In the genomic region with DNA sequence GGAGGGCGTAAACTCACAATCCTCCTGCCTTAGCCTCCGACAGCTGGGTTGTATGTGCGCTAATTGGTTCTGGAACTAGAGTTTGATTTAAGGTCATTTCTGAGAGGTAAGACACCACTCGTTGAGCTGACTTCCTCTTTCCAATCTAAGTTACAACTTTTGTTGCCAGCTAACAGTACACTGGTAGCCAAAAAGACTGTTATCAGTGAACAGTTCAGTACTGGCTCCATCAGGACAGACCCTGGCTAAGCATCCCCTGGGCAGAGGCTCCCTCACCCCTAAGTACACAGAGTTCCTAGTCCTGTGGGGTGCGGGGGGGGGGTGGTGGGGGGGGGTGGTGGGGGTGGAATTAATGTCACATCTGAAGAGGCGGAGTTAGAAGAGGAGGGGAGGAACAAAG, we compare ENCODE assay signal across 30 mouse cellular contexts. TPM values are rescaled to one million over a fixed set of nuclear protein-coding genes. Genes with fewer than 3 reads are reported as not detected.
A peak's percentile ranks its signal among the peaks of the same experiment; 100 is the strongest.
DNase-seq lines count a peak whose midpoint lies in the region; ATAC-seq lines count a peak whose summit lies in the region.
"Had no signal": no experiment of that assay in that cellular context is flagged by ENCODE, and none has a peak within 500 bp of the region (broad histone marks: within the 10 kb centered on the region; RNA-seq: fewer than 3 reads in every experiment).

No protein-coding gene starts in this region.

- H3K27ac ChIP-seq in hindbrain, embryonic 10.5 days, result peak overlapping the region; percentile 31; the same call in 1 of the 2 replicates
- H3K27ac ChIP-seq in hindbrain, embryonic 12.5 days, result no peak overlapping the region
- H3K27ac ChIP-seq: hindbrain, embryonic 15.5 days had no signal

- H3K4me3 ChIP-seq in hindbrain, embryonic 10.5 days, result no peak overlapping the region
- H3K4me3 ChIP-seq in hindbrain, embryonic 12.5 days, result no peak overlapping the region
- H3K4me3 ChIP-seq: erythroblast, embryonic 14.5 days; heart, embryonic 12.5 days; hindbrain, embryonic 15.5 days had no signal

- no peak for DNase-seq in hindbrain, embryonic 10.5 days (ENCODE audit: low spot score)
- DNase-seq in testis, postnatal 14 days (ENCODE audit: low spot score), result peak; percentile 49
- DNase-seq in testis, postnatal 10 days (ENCODE audit: low spot score), result no peak
- peak; percentile 39 for DNase-seq in ZHBTc4 (ENCODE audit: low read depth, low spot score)
- peak; percentile 18 for DNase-seq in splenic B cell, adult 2 months (ENCODE audit: low read depth, low spot score)
- no peak for DNase-seq in urinary bladder, postnatal 10 days (ENCODE audit: low spot score)
- no peak for DNase-seq in heart, postnatal 25 days (ENCODE audit: low spot score)
- DNase-seq: adrenal gland, postnatal 25 days; cerebellum, adult 9-10 months; gastrocnemius, postnatal 10 days; heart, postnatal 14 days; kidney, postnatal 14 days; left cerebral cortex, postnatal 4 days; liver, postnatal 0 days; right cerebral cortex, postnatal 25 days; spleen, adult 18-20 months had no signal

- WGBS in hindbrain, embryonic 10.5 days, result 50% methylated on average over 6 of the region's 6 CpGs
- WGBS in hindbrain, embryonic 12.5 days, result 51% methylated on average over 6 of the region's 6 CpGs

- H3K9me3 ChIP-seq in hindbrain, embryonic 10.5 days, result no peaks in the 10 kb centered on the region
- no peaks in the 10 kb centered on the region for H3K9me3 ChIP-seq in hindbrain, embryonic 12.5 days (replicated peaks)
- H3K9me3 ChIP-seq: heart, embryonic 12.5 days; hindbrain, embryonic 15.5 days had no signal

- H3K9ac ChIP-seq in hindbrain, embryonic 12.5 days, result no peak overlapping the region
- H3K9ac ChIP-seq: heart, embryonic 12.5 days; hindbrain, embryonic 15.5 days; liver, postnatal 0 days had no signal

- intact Hi-C loops in heart, postnatal 25 days (cut with DNase I), result no loop called here

- peaks cover 7% of the 10 kb centered on the region; the same call in 1 of the 2 replicates for H3K36me3 ChIP-seq in hindbrain, embryonic 10.5 days
- peaks cover 18% of the 10 kb centered on the region; the same call in 1 of the 2 replicates for H3K36me3 ChIP-seq in hindbrain, embryonic 12.5 days
- no peaks in the 10 kb centered on the region for H3K36me3 ChIP-seq in splenic B cell, adult 2 months (ENCODE audit: control insufficient read depth, insufficient read depth, low read length, poor library complexity, severe bottlenecking)

- ATAC-seq in hindbrain, embryonic 12.5 days (ENCODE audit: low FRiP score), result no peak
- ATAC-seq: forebrain, embryonic 16.5 days; liver, postnatal 0 days; lung, postnatal 0 days had no signal

- H3K4me1 ChIP-seq in hindbrain, embryonic 10.5 days (replicated peaks), result peaks cover 38% of the 10 kb centered on the region
- peaks cover 21% of the 10 kb centered on the region for H3K4me1 ChIP-seq in hindbrain, embryonic 12.5 days

- no peaks in the 10 kb centered on the region for H3K27me3 ChIP-seq in hindbrain, embryonic 10.5 days (ENCODE audit: insufficient read depth, poor library complexity, severe bottlenecking)
- no peaks in the 10 kb centered on the region for H3K27me3 ChIP-seq in hindbrain, embryonic 12.5 days
- H3K27me3 ChIP-seq in splenic B cell, adult 2 months (ENCODE audit: control insufficient read depth, insufficient read depth, low read length, poor library complexity, severe bottlenecking), result no peaks in the 10 kb centered on the region
- H3K27me3 ChIP-seq: heart, embryonic 12.5 days; hindbrain, embryonic 15.5 days had no signal

- no peak overlapping the region for H3K4me2 ChIP-seq in hindbrain, embryonic 12.5 days (replicated peaks)
- H3K4me2 ChIP-seq: heart, embryonic 12.5 days; hindbrain, embryonic 15.5 days; liver, embryonic 11.5 days; midbrain, embryonic 11.5 days had no signal

RNA-seq across cellular contexts. Expression of gene Lax1, which starts 21.0 kb away (rescaled TPM):
- polyA plus RNA-seq in hindbrain, embryonic 10.5 days (2016; fragmentation: Nextera tagmentation; extraction: Ambion mirVana), result 0.25 TPM in 1 of 2 replicates, not detected in the other
- 0.12 and 0.33 TPM in 2 replicates for polyA plus RNA-seq in hindbrain, embryonic 12.5 days (2016; fragmentation: Nextera tagmentation; extraction: Ambion mirVana)
- total RNA-seq in heart, postnatal 25 days (2021), result under 1 TPM in 1 of 2 experiments, not detected in 1; 0.36 TPM
- total RNA-seq: adrenal gland, postnatal 25 days; layer of hippocampus, adult 18-20 months; layer of hippocampus, postnatal 14 days had no signal
- polyA plus RNA-seq: C2C12; forebrain, embryonic 16.5 days had no signal

RNA-seq across cellular contexts. Expression of gene Gm38394, which starts 49.8 kb away (rescaled TPM):
- 3.9 and 4.7 TPM in 2 replicates for polyA plus RNA-seq in hindbrain, embryonic 10.5 days (2016; fragmentation: Nextera tagmentation; extraction: Ambion mirVana)
- polyA plus RNA-seq in hindbrain, embryonic 12.5 days (2016; fragmentation: Nextera tagmentation; extraction: Ambion mirVana), result 6.9 and 7.2 TPM in 2 replicates
- total RNA-seq in heart, postnatal 25 days (2021), result 10 to 100 TPM; 15.7 to 15.9 TPM

RNA-seq across cellular contexts. Expression of gene Zbed6, which starts 50.2 kb away (rescaled TPM):
- polyA plus RNA-seq in hindbrain, embryonic 10.5 days (2016; fragmentation: Nextera tagmentation; extraction: Ambion mirVana), result not detected in 2 replicates
- polyA plus RNA-seq in hindbrain, embryonic 12.5 days (2016; fragmentation: Nextera tagmentation; extraction: Ambion mirVana), result not detected in 2 replicates
- total RNA-seq in heart, postnatal 25 days (2021), result 1 to 10 TPM; 5.7 to 8.3 TPM
- polyA plus RNA-seq: embryonic facial prominence, embryonic 11.5 days; erythroblast, embryonic 14.5 days; forebrain, embryonic 16.5 days; heart, embryonic 12.5 days; hindbrain, embryonic 15.5 days; intestine, embryonic 14.5 days; liver, embryonic 11.5 days; lung, postnatal 0 days; midbrain, embryonic 11.5 days; stomach, embryonic 14.5 days had no signal

Comparison
In these comparisons a context has a peak if more than half of its experiments do, and no peak if none do; other contexts are left out.
1. DNase-seq: peak in testis, postnatal 14 days (single experiment), ZHBTc4 (single experiment) and splenic B cell, adult 2 months (single experiment); none in hindbrain, embryonic 10.5 days (single experiment), testis, postnatal 10 days (single experiment), urinary bladder, postnatal 10 days (single experiment) and heart, postnatal 25 days (single experiment).